Mouse (Mus musculus): Measurements from ENCODE around the gene Dennd1a. TPM values are rescaled to one million over a fixed set of nuclear protein-coding genes. Genes with fewer than 3 reads are reported as not detected.

Dennd1a gene
- polyA plus RNA-seq, 1 experiment from 2014 or later = 16.4 TPM

DNA sequence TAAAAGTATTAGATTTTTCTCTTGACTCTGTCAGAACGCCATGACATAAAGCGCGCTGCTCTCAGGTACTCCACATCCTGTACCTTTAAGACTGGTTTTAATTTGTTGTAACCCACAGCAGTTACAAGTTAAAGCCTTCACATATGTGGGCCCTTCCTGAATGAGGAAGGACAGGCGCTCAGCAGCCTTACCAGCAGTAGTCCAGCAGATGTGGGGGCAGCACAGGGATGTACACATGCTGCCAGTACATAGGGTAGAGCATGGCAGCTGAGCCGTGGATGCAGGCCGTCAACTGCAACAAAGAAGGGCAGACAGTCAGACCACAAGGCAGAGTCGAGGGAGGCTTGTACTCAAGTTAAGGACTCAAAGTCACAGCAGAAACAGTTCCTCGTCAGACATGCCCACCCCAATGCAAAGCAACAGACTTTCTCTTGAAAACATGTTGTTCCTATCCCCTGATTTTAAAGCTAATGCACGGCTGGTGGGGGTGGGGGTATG is 284.0 kb downstream of the Dennd1a start:
- WGBS = 75% methylated on average over 9 of the region's 9 CpGs
- no peak overlapping the region for H3K9ac ChIP-seq

DNA sequence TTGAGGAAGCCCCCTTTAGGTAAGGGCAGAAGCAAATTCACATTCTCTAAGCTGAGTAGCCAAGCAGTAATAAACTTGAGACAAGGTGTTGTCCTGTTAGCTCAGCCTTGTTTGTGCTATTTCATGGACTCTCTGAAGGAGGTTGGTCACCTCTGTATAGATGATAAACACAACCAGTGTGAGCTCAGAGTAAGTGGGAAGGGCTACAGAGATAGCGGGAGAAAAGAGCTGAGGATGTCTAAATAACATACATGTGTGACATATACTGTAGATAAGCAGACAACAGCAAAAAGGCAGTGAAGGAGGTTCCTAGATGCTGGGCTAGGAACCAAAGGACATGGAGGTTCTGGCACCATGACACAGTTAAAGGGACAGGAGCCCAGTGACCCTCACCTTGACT is 286.2 kb downstream of the Dennd1a start:
- no peak overlapping the region for H3K4me2 ChIP-seq (replicated peaks)
- no peaks in the 10 kb centered on the region for H3K27me3 ChIP-seq
- no peaks in the 10 kb centered on the region for H3K36me3 ChIP-seq
- H3K4me1 ChIP-seq = no peaks in the 10 kb centered on the region
- no peak overlapping the region for H3K9ac ChIP-seq
- H3K27ac ChIP-seq = no peak overlapping the region
- H3K4me3 ChIP-seq = no peak overlapping the region
- no peaks in the 10 kb centered on the region for H3K9me3 ChIP-seq (replicated peaks)
- WGBS = 94% methylated on average over 1 of the region's 1 CpGs
- ATAC-seq (ENCODE audit: low FRiP score) = no peak

More for the DNA sequence above, 284.0 kb downstream of the Dennd1a start:
- no peak overlapping the region for H3K27ac ChIP-seq
- no peak for ATAC-seq (ENCODE audit: low FRiP score)
- no peaks in the 10 kb centered on the region for H3K36me3 ChIP-seq
- no peaks in the 10 kb centered on the region for H3K27me3 ChIP-seq
- H3K9me3 ChIP-seq (replicated peaks) = no peaks in the 10 kb centered on the region
- no peak overlapping the region for H3K4me2 ChIP-seq (replicated peaks)
- no peak overlapping the region for H3K4me3 ChIP-seq
- no peaks in the 10 kb centered on the region for H3K4me1 ChIP-seq

DNA sequence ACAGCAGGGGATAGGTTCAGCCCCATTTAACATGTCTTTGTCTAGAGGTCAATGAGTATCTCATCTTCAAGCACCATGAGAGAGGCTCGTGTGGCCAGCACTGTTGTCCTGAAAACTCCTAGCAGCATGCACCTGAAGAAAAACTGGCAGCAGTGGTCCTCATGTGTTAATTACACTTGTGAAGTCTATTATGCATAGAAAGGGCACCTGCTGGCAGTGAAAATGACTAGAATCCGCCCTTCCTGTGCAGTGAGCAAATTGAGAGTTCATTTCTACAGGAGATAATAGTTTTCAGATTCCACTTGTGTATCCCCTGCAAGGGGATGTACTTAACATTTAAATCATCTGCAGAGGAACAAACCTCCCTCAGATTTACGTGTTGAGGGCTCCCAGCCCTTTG is 289.2 kb downstream of the Dennd1a start:
- Histone ChIP-seq H3K4me3 (no peak overlapping the region), H3K27me3 (no peaks in the 10 kb centered on the region), H3K9ac (no peak overlapping the region), H3K4me2 (replicated peaks) (no peak overlapping the region), H3K27ac (no peak overlapping the region), H3K4me1 (no peaks in the 10 kb centered on the region), H3K9me3 (replicated peaks) (no peaks in the 10 kb centered on the region), H3K36me3 (no peaks in the 10 kb centered on the region)
- ATAC-seq (ENCODE audit: low FRiP score) = no peak
- 27% methylated on average over 3 of the region's 3 CpGs for whole genome bisulfite sequencing

DNA sequence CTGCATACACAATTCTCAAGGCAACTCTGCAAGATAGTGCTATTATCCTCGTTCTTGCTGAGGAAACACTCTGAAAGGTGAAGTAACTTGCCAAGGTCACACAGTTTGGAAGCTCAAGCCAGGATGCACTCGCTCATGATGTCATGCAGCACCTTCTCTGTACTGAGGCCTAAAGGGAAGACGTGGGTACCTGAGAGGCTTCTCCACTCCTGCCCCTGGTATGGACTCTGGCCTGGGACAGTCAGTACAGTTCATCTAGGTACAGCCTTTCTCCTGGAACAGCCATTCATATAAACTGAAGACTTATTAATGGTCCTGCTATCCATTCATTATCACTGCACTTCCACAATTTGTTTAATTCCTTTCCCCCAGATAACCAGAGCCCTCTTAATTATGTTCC is 298.1 kb downstream of the Dennd1a start:
- Histone ChIP-seq H3K27me3 (no peaks in the 10 kb centered on the region), H3K9me3 (replicated peaks) (no peaks in the 10 kb centered on the region), H3K27ac (no peak overlapping the region), H3K4me3 (no peak overlapping the region), H3K36me3 (no peaks in the 10 kb centered on the region), H3K4me2 (replicated peaks) (no peak overlapping the region), H3K9ac (no peak overlapping the region), H3K4me1 (no peaks in the 10 kb centered on the region)
- 91% methylated on average over 3 of the region's 3 CpGs for WGBS
- no peak for ATAC-seq (ENCODE audit: low FRiP score)

DNA sequence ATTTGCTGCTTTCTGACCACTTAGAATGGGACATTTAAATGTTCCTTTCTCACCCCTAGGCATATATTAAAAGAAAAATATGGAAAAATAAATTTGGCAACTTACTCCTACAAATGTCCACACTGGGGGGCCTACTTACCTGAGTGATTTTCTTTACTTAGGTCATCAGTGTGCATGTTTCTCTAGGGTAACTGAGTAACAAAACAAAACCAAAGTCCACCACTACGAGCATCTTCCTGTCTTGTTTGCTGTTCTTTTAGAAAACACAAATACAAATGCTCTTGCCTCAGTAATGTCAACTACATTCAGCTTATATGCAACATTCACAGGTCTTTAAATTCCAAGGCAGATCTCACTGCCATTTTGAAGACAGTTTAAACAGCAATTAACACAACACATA is 298.9 kb downstream of the Dennd1a start:
- Histone ChIP-seq H3K36me3 (no peaks in the 10 kb centered on the region), H3K4me1 (no peaks in the 10 kb centered on the region), H3K4me2 (replicated peaks) (no peak overlapping the region), H3K9me3 (replicated peaks) (no peaks in the 10 kb centered on the region), H3K4me3 (no peak overlapping the region), H3K9ac (no peak overlapping the region), H3K27ac (no peak overlapping the region), H3K27me3 (no peaks in the 10 kb centered on the region)
- ATAC-seq (ENCODE audit: low FRiP score) = no peak
- WGBS = 84% methylated on average over 1 of the region's 1 CpGs

DNA sequence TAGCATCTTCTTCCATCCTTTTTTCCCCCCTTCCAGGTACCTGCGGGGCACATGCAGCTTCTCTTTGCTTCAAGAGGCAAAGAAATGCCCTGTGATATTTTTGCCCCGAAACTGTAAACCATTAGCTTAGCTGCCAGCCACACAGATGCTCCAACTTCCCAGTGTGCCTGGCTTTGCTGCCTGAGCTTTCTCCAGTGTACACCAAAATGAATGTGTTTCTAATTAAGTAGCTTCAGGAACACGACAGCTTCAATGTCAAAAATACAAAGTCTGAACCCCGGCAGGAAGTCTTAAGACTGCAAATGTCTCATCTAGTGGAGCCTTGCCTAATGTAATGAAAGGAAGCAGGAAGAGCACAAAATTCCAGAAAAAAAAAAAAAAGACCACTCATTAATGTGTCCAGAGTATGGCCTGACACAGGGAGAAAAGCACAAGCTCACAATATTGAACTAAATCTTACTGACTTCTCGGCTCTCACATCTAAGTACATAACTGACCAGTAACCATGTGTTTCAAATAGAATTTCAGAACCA is 301.4 kb downstream of the Dennd1a start:
- H3K4me1 ChIP-seq = no peaks in the 10 kb centered on the region
- H3K27me3 ChIP-seq = no peaks in the 10 kb centered on the region
- ATAC-seq (ENCODE audit: low FRiP score) = no peak
- no peak overlapping the region for H3K9ac ChIP-seq
- no peak overlapping the region for H3K27ac ChIP-seq
- H3K4me2 ChIP-seq (replicated peaks) = no peak overlapping the region
- WGBS = 65% methylated on average over 5 of the region's 5 CpGs
- H3K9me3 ChIP-seq (replicated peaks) = no peaks in the 10 kb centered on the region
- H3K36me3 ChIP-seq = no peaks in the 10 kb centered on the region
- no peak overlapping the region for H3K4me3 ChIP-seq

DNA sequence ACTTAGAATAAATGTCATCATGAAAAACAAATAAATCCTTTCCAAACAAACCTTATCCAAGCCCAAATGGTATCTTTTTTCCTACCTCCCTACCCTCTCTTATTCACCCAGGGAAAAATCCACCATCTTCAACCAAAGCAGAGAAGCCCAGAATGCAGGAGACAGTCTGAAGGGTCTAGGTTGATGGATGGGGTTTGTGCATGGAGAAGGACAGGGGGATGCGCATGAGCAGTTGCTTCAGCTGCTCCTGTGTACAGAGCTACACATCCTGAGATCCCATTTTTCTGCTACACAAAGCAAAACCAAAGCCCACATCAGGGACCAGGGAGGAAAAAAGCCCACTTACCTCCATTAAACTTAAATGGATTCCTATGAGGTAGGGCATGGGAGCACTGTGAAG is 304.5 kb downstream of the Dennd1a start:
- 0 out of 2 replicates have a peak, but pooled peaks have one; percentile 48 for ATAC-seq (ENCODE audit: low FRiP score)
- H3K36me3 ChIP-seq = no peaks in the 10 kb centered on the region
- WGBS = 65% methylated on average over 1 of the region's 1 CpGs

DNA sequence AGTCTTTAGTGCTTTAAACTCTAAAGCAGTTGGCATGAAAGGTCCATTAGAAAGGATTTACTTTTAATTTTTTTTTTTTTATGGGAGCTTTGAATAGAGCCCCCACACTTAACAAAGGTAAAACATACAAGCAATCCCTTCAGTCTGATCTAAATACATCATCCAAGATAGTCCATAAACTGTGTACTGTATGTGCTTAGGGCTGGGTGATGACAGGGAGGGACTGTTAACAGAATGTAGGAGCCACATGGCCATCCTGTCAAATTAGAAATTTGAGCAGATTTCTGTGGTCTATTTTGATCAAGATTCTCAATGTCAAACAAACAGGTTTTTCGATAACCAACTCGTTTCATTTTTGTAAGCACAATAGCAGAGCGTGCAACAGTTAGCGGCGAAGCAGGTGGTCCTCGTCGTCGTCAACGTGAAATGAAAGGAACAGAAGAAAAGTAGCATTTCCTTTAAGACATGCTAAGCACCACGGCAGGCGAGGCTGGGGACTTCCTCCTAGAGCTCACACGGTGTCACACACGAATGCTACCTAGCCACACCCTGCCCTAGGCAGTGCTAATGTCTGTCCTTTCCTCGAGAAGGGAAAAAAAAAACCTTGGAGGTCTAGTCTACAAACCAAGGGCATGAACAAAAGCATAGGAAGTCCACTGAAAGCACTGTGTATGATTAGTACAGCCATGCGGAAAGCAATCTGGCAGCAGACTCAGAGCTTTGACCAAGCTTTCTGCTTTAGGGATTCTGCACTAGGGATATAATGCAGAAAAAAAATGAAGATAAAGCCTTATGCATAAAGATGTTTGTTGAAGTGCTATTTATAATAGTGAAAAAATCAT is 305.4 kb downstream of the Dennd1a start:
- no peak overlapping the region for H3K4me2 ChIP-seq (replicated peaks)
- H3K27ac ChIP-seq = no peak overlapping the region
- ATAC-seq (ENCODE audit: low FRiP score) = no peak
- H3K36me3 ChIP-seq = no peaks in the 10 kb centered on the region
- 70% methylated on average over 15 of the region's 15 CpGs for WGBS
- H3K9me3 ChIP-seq (replicated peaks) = no peaks in the 10 kb centered on the region
- H3K9ac ChIP-seq = no peak overlapping the region
- no peak overlapping the region for H3K4me3 ChIP-seq
- H3K27me3 ChIP-seq = no peaks in the 10 kb centered on the region; the same call in 1 of the 2 replicates
- H3K4me1 ChIP-seq = no peaks in the 10 kb centered on the region

More for the DNA sequence above, 304.5 kb downstream of the Dennd1a start:
- no peak overlapping the region for H3K9ac ChIP-seq
- H3K4me2 ChIP-seq (replicated peaks) = no peak overlapping the region
- H3K27ac ChIP-seq = no peak overlapping the region
- H3K9me3 ChIP-seq (replicated peaks) = no peaks in the 10 kb centered on the region
- no peaks in the 10 kb centered on the region for H3K4me1 ChIP-seq
- no peaks in the 10 kb centered on the region; the same call in 1 of the 2 replicates for H3K27me3 ChIP-seq
- H3K4me3 ChIP-seq = no peak overlapping the region

DNA sequence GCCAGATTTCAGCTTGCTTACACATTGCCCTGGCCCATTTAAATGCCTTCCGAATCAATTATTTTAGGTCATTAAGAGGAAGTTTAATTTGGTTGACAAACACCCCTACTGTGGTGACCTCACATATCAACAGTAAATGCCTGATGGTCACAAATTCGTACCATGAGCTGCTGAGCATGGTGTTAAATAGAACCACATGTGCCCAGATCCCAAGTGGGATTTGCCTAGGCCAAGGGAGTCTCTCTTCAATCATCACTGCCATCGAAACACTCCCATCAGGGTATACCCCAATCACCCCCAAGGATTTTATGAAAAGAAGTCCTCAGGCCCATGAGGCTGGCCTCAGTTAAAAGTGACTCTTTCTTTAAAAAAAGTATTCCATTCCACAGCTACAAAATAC is 313.0 kb downstream of the Dennd1a start:
- 69% methylated on average over 3 of the region's 3 CpGs for WGBS
- H3K4me2 ChIP-seq (replicated peaks) = no peak overlapping the region
- H3K9me3 ChIP-seq (replicated peaks) = no peaks in the 10 kb centered on the region
- no peak overlapping the region for H3K9ac ChIP-seq
- H3K4me3 ChIP-seq = no peak overlapping the region
- H3K36me3 ChIP-seq = no peaks in the 10 kb centered on the region
- H3K27me3 ChIP-seq = no peaks in the 10 kb centered on the region
- no peak for ATAC-seq (ENCODE audit: low FRiP score)
- peaks cover 7% of the 10 kb centered on the region for H3K4me1 ChIP-seq
- H3K27ac ChIP-seq = no peak overlapping the region

DNA sequence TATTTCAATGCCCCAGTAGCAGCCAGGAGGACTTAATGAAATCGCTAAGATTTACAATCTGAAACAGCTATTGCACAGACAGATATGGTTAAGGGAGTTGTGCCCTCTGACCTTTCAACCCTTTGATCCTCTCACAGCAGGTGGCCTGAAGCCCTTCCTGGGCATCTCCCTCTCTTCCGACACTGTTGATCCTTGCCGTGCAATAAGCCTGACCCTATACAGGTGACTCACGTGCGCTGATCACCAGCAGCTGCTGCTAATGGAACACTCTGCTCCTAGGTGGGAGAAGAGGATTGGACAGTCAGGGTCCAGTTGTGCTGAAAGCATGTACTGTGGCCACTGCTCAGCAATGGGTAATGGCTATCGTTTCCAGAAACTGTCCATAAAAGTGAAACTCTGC is 314.6 kb downstream of the Dennd1a start:
- H3K4me1 ChIP-seq = peaks cover 7% of the 10 kb centered on the region
- H3K27ac ChIP-seq = no peak overlapping the region
- no peak overlapping the region for H3K9ac ChIP-seq
- no peak overlapping the region for H3K4me3 ChIP-seq
- ATAC-seq (ENCODE audit: low FRiP score) = no peak
- no peaks in the 10 kb centered on the region for H3K36me3 ChIP-seq
- no peak overlapping the region for H3K4me2 ChIP-seq (replicated peaks)
- H3K9me3 ChIP-seq (replicated peaks) = no peaks in the 10 kb centered on the region
- no peaks in the 10 kb centered on the region for H3K27me3 ChIP-seq
- WGBS = 70% methylated on average over 6 of the region's 6 CpGs

DNA sequence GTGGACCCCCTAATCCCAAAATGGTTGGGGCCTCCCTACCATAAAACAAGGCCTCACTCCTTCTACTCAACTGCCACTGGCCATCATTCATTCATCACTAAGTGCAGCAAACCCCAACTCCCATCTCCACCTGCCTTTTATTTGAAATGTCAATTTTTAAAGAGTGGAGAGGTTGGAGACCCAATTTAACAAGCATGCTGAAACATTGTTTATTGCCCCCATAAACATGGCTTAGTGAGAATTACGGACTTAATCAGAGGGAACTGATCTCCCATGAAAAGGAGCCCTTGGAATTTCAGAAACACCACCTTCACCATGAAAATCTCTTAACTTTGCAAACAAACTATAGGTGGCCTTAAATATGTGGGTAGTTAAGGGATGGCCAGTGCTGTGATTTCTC is 315.5 kb downstream of the Dennd1a start:
- no peak overlapping the region for H3K27ac ChIP-seq
- ATAC-seq (ENCODE audit: low FRiP score) = no peak
- H3K9me3 ChIP-seq (replicated peaks) = no peaks in the 10 kb centered on the region
- WGBS = 90% methylated on average over 1 of the region's 1 CpGs
- H3K9ac ChIP-seq = no peak overlapping the region
- H3K4me2 ChIP-seq (replicated peaks) = no peak overlapping the region
- no peaks in the 10 kb centered on the region for H3K27me3 ChIP-seq
- no peaks in the 10 kb centered on the region for H3K36me3 ChIP-seq
- no peak overlapping the region for H3K4me3 ChIP-seq
- H3K4me1 ChIP-seq = peaks cover 7% of the 10 kb centered on the region

DNA sequence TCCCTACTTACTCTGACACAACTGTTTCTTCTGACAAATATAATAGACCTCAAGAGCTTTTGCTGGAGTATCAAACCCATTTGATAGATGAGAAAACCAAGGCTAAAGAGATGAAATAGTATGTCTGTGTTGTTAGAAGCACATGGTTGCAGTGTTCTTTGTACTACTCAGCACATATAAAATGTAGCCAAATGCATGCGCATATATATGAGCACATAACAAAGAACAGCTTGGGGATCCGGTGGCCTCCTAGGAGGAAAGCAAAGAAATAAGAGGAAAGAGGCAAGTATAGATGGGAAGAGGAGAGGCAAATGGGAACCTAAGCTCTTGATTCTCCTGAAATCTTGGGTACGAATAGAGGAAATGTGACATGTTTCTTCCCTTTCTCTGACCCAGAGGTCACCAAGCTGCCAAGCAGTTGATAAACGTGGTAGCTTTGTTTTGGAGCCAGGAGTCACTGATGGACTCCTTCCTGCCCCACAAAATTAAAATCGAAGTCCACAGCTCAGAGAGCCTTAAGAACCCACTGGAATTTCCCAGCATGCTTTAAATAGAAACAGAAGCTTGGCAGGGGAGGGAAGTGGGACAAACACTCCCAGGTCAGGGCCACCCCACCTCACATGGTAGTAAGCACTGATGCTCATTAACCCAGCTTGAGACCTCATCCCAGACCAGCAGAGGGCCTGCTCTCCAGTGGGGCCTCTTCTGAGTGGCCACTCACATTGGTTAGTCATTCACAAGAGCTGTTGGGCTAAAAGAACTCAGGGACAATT is 317.3 kb downstream of the Dennd1a start:
- peak; percentile 64; the same call in 1 of the 2 replicates for ATAC-seq (ENCODE audit: low FRiP score)
- no peaks in the 10 kb centered on the region for H3K36me3 ChIP-seq
- no peak overlapping the region for H3K4me2 ChIP-seq (replicated peaks)
- 35% methylated on average over 5 of the region's 5 CpGs for WGBS
- no peak overlapping the region for H3K9ac ChIP-seq
- no peak overlapping the region for H3K4me3 ChIP-seq
- H3K27me3 ChIP-seq = no peaks in the 10 kb centered on the region
- peaks cover 7% of the 10 kb centered on the region for H3K4me1 ChIP-seq
- no peaks in the 10 kb centered on the region for H3K9me3 ChIP-seq (replicated peaks)
- peak overlapping the region; percentile 18; the same call in 1 of the 2 replicates for H3K27ac ChIP-seq
